Mouse (Mus musculus): ENCODE data around the gene Metap1d. TPM values are rescaled to one million over a fixed set of nuclear protein-coding genes. Genes with fewer than 3 reads are reported as not detected.

Gene Metap1d
- polyA plus RNA-seq, 1 experiment: 7.3 TPM

GRCm38 (mm10) chr2:71529511-71530351 is 76.7 kb downstream of the Metap1d start:
- H3K4me3 ChIP-seq: peak overlapping the region; percentile 62
- H3K79me2 ChIP-seq (ENCODE audit: control insufficient read depth, insufficient read depth): no peaks in the 10 kb centered on the region
- no peak for TF ChIP-seq MYOD1 (IDR thresholded peaks at IDR 0.05; ENCODE audit: control insufficient read depth in 1 of 3, insufficient read length in 2 of 3, low read depth in 2 of 3)
- peak; percentile 93 for TF ChIP-seq POLR2A (IDR thresholded peaks at IDR 0.05; ENCODE audit: insufficient read length, low read depth)
- peak; percentile 90 for TF ChIP-seq POLR2AphosphoS2 (IDR thresholded peaks at IDR 0.05; ENCODE audit: insufficient read length, low read depth)
- no peak for TF ChIP-seq TCF3 (IDR thresholded peaks at IDR 0.05; ENCODE audit: insufficient read length, low read depth)
- TF ChIP-seq E2F4 (IDR thresholded peaks at IDR 0.05; ENCODE audit: insufficient read depth): no peak
- TF ChIP-seq CEBPB (IDR thresholded peaks at IDR 0.05; ENCODE audit: insufficient read depth, poor library complexity, severe bottlenecking): peak; percentile 75; the same call in 1 of the 2 replicates
- H3K4me2 ChIP-seq (ENCODE audit: low read depth): peak overlapping the region; percentile 100
- no peaks in the 10 kb centered on the region for H3K36me3 ChIP-seq (ENCODE audit: control insufficient read depth, insufficient read depth)
- peak overlapping the region; percentile 22 for H3ac ChIP-seq (ENCODE audit: control insufficient read depth, insufficient read length)
- H3K27me3 ChIP-seq (ENCODE audit: control insufficient read depth, insufficient read depth, insufficient read length): no peaks in the 10 kb centered on the region

GRCm38 (mm10) chr2:71530391-71531123 is 77.5 kb downstream of the Metap1d start:
- TF ChIP-seq MAX (IDR thresholded peaks at IDR 0.05; ENCODE audit: low read depth) (no peak), TCF3 (IDR thresholded peaks at IDR 0.05; ENCODE audit: insufficient read length, low read depth) (no peak), TCF12 (IDR thresholded peaks at IDR 0.05; ENCODE audit: insufficient read depth, poor library complexity, severe bottlenecking) (no peak), MYOG (IDR thresholded peaks at IDR 0.05; ENCODE audit: control insufficient read depth in 1 of 3, insufficient read depth in 1 of 3, insufficient read length in 2 of 3, low read depth in 2 of 3) (no peak), MYOD1 (IDR thresholded peaks at IDR 0.05; ENCODE audit: control insufficient read depth in 1 of 3, insufficient read length in 2 of 3, low read depth in 2 of 3) (no peak), POLR2A (IDR thresholded peaks at IDR 0.05; ENCODE audit: insufficient read length, low read depth) (no peak), SRF (IDR thresholded peaks at IDR 0.05; ENCODE audit: control insufficient read depth, insufficient read length, low read depth) (no peak)
- H3ac ChIP-seq (ENCODE audit: control insufficient read depth, insufficient read length): no peak overlapping the region
- peak overlapping the region; percentile 62 for H3K4me3 ChIP-seq
- H3K4me2 ChIP-seq (ENCODE audit: low read depth): peak overlapping the region; percentile 100
- H3K36me3 ChIP-seq (ENCODE audit: control insufficient read depth, insufficient read depth): no peaks in the 10 kb centered on the region
- no peaks in the 10 kb centered on the region for H3K27me3 ChIP-seq (ENCODE audit: control insufficient read depth, insufficient read depth, insufficient read length)
- no peaks in the 10 kb centered on the region for H3K79me2 ChIP-seq (ENCODE audit: control insufficient read depth, insufficient read depth)

GRCm38 (mm10) chr2:71531124-71531590 is 78.1 kb downstream of the Metap1d start:
- Histone ChIP-seq H3K79me2 (ENCODE audit: control insufficient read depth, insufficient read depth) (no peaks in the 10 kb centered on the region), H3K27me3 (ENCODE audit: control insufficient read depth, insufficient read depth, insufficient read length) (no peaks in the 10 kb centered on the region), H3K4me3 (peak overlapping the region; percentile 62), H3K36me3 (ENCODE audit: control insufficient read depth, insufficient read depth) (no peaks in the 10 kb centered on the region), H3K4me2 (ENCODE audit: low read depth) (peak overlapping the region; percentile 100), H3ac (ENCODE audit: control insufficient read depth, insufficient read length) (no peak overlapping the region)
- no peak for TF ChIP-seq POLR2AphosphoS2 (IDR thresholded peaks at IDR 0.05; ENCODE audit: insufficient read length, low read depth)
- no peak for TF ChIP-seq E2F4 (IDR thresholded peaks at IDR 0.05; ENCODE audit: insufficient read depth)

GRCm38 (mm10) chr2:71531990-71532970 is 79.2 kb downstream of the Metap1d start:
- TF ChIP-seq MAX (IDR thresholded peaks at IDR 0.05; ENCODE audit: low read depth) (no peak), MYOG (IDR thresholded peaks at IDR 0.05; ENCODE audit: control insufficient read depth in 1 of 3, insufficient read depth in 1 of 3, insufficient read length in 2 of 3, low read depth in 2 of 3) (no peak), TCF3 (IDR thresholded peaks at IDR 0.05; ENCODE audit: insufficient read length, low read depth) (no peak), POLR2A (IDR thresholded peaks at IDR 0.05; ENCODE audit: insufficient read length, low read depth) (no peak), REST (IDR thresholded peaks at IDR 0.05; ENCODE audit: insufficient read depth, insufficient read length) (no peak), E2F4 (IDR thresholded peaks at IDR 0.05; ENCODE audit: insufficient read depth) (no peak)
- Histone ChIP-seq H3K4me3 (no peak overlapping the region), H3K79me2 (ENCODE audit: control insufficient read depth, insufficient read depth) (no peaks in the 10 kb centered on the region), H3K4me2 (ENCODE audit: low read depth) (no peak overlapping the region), H3K27me3 (ENCODE audit: control insufficient read depth, insufficient read depth, insufficient read length) (no peaks in the 10 kb centered on the region), H3ac (ENCODE audit: control insufficient read depth, insufficient read length) (no peak overlapping the region), H3K36me3 (ENCODE audit: control insufficient read depth, insufficient read depth) (no peaks in the 10 kb centered on the region)

GRCm38 (mm10) chr2:71533094-71533493 is 80.0 kb downstream of the Metap1d start:
- H3K4me2 ChIP-seq (ENCODE audit: low read depth): no peak overlapping the region
- no peak overlapping the region for H3ac ChIP-seq (ENCODE audit: control insufficient read depth, insufficient read length)
- no peaks in the 10 kb centered on the region for H3K27me3 ChIP-seq (ENCODE audit: control insufficient read depth, insufficient read depth, insufficient read length)
- H3K36me3 ChIP-seq (ENCODE audit: control insufficient read depth, insufficient read depth): no peaks in the 10 kb centered on the region
- H3K79me2 ChIP-seq (ENCODE audit: control insufficient read depth, insufficient read depth): no peaks in the 10 kb centered on the region
- H3K4me3 ChIP-seq: no peak overlapping the region
- TF ChIP-seq MYOG (IDR thresholded peaks at IDR 0.05; ENCODE audit: control insufficient read depth in 1 of 3, insufficient read depth in 1 of 3, insufficient read length in 2 of 3, low read depth in 2 of 3): no peak
- TF ChIP-seq SRF (IDR thresholded peaks at IDR 0.05; ENCODE audit: control insufficient read depth, insufficient read length, low read depth): no peak
- TF ChIP-seq POLR2A (IDR thresholded peaks at IDR 0.05; ENCODE audit: insufficient read length, low read depth): no peak
- no peak for TF ChIP-seq CEBPB (IDR thresholded peaks at IDR 0.05; ENCODE audit: insufficient read depth, poor library complexity, severe bottlenecking)
- TF ChIP-seq USF1 (IDR thresholded peaks at IDR 0.05; ENCODE audit: low read depth): no peak
- TF ChIP-seq POLR2AphosphoS2 (IDR thresholded peaks at IDR 0.05; ENCODE audit: insufficient read length, low read depth): no peak
- TF ChIP-seq MYOD1 (IDR thresholded peaks at IDR 0.05; ENCODE audit: control insufficient read depth in 1 of 3, insufficient read length in 2 of 3, low read depth in 2 of 3): no peak
- no peak for TF ChIP-seq REST (IDR thresholded peaks at IDR 0.05; ENCODE audit: insufficient read depth, insufficient read length)
- TF ChIP-seq TCF3 (IDR thresholded peaks at IDR 0.05; ENCODE audit: insufficient read length, low read depth): no peak
- TF ChIP-seq TCF12 (IDR thresholded peaks at IDR 0.05; ENCODE audit: insufficient read depth, poor library complexity, severe bottlenecking): no peak
- no peak for TF ChIP-seq MAX (IDR thresholded peaks at IDR 0.05; ENCODE audit: low read depth)
- TF ChIP-seq E2F4 (IDR thresholded peaks at IDR 0.05; ENCODE audit: insufficient read depth): no peak

Measured in myocyte (in vitro differentiated cells).